8 mouse cellular contexts compared by ENCODE assay signal in genomic region chr1:58802322-58803273, GRCm38 (mm10). TPM values are rescaled to one million over a fixed set of nuclear protein-coding genes. Genes with fewer than 3 reads are reported as not detected.
DNase-seq lines count a peak whose midpoint lies in the region; ATAC-seq lines count a peak whose summit lies in the region.

No protein-coding gene starts in this region.

- H3K36me3 ChIP-seq in heart, embryonic 10.5 days = peaks cover 9% of the 10 kb centered on the region
- peaks cover 39% of the 10 kb centered on the region for H3K36me3 ChIP-seq in megakaryocyte, embryonic 14.5 days (replicated peaks; ENCODE audit: low read length)
- no peaks in the 10 kb centered on the region for H3K36me3 ChIP-seq in forebrain, embryonic 12.5 days (replicated peaks)

- no peaks in the 10 kb centered on the region for H3K9me3 ChIP-seq in heart, embryonic 10.5 days
- H3K9me3 ChIP-seq in megakaryocyte, embryonic 14.5 days = peaks cover 8% of the 10 kb centered on the region; the same call in 1 of the 2 replicates
- no peaks in the 10 kb centered on the region for H3K9me3 ChIP-seq in forebrain, embryonic 12.5 days

- no peak overlapping the region for H3K27ac ChIP-seq in heart, embryonic 10.5 days
- no peak overlapping the region for H3K27ac ChIP-seq in forebrain, embryonic 12.5 days

- 82% methylated on average over 18 of the region's 18 CpGs for WGBS in heart, embryonic 10.5 days
- WGBS in forebrain, embryonic 12.5 days = 82% methylated on average over 18 of the region's 18 CpGs

- no peaks in the 10 kb centered on the region for H3K4me1 ChIP-seq in heart, embryonic 10.5 days
- peaks cover 41% of the 10 kb centered on the region for H3K4me1 ChIP-seq in megakaryocyte, embryonic 14.5 days
- H3K4me1 ChIP-seq in forebrain, embryonic 12.5 days = no peaks in the 10 kb centered on the region

- no peaks in the 10 kb centered on the region for H3K27me3 ChIP-seq in heart, embryonic 10.5 days (ENCODE audit: insufficient read depth, poor library complexity, severe bottlenecking)
- no peaks in the 10 kb centered on the region for H3K27me3 ChIP-seq in megakaryocyte, embryonic 14.5 days (replicated peaks)
- H3K27me3 ChIP-seq in forebrain, embryonic 12.5 days = no peaks in the 10 kb centered on the region

- H3K4me2 ChIP-seq in forebrain, embryonic 12.5 days = no peak overlapping the region

- peak; percentile 97 for ATAC-seq in granulocyte monocyte progenitor cell, adult 5-6 weeks (replicated peaks; ENCODE audit: poor library complexity, severe bottlenecking)
- no peak for ATAC-seq in forebrain, embryonic 12.5 days (ENCODE audit: low FRiP score)

- DNase-seq in heart, adult 18-20 months = peak; percentile 81 to 85
- DNase-seq in heart, embryonic 10.5 days (ENCODE audit: low spot score) = no peak
- peak; percentile 28 for DNase-seq in R1 (ENCODE audit: low read depth, low spot score)
- DNase-seq in kidney, postnatal 25 days = peak; percentile 65 to 67
- peak; percentile 70 to 80 for DNase-seq in thymus, adult 18-20 months

- H3K4me3 ChIP-seq in heart, embryonic 10.5 days = no peak overlapping the region
- peak overlapping the region; percentile 89 for H3K4me3 ChIP-seq in megakaryocyte, embryonic 14.5 days (replicated peaks)
- H3K4me3 ChIP-seq in forebrain, embryonic 12.5 days (replicated peaks) = no peak overlapping the region

- H3K9ac ChIP-seq in forebrain, embryonic 12.5 days = no peak overlapping the region

RNA-seq across cellular contexts. Expression of gene Casp8, which starts 7.4 kb away (rescaled TPM):
- total RNA-seq in heart, adult 18-20 months (2021) = 1 to 10 TPM; 6.4 to 8.0 TPM
- polyA plus RNA-seq in heart, embryonic 10.5 days (2016; fragmentation: Nextera tagmentation; extraction: Ambion mirVana) = 24.5 and 25.0 TPM in 2 replicates
- total RNA-seq in granulocyte monocyte progenitor cell, adult 5-6 weeks (2014; fragmentation: Nextera tagmentation) = 106 and 119 TPM in 2 replicates
- 133 and 147 TPM in 2 replicates for total RNA-seq in granulocyte monocyte progenitor cell, adult 5-6 weeks (2017)
- 2.4 TPM in 1 of 2 replicates, not detected in the other for polyA plus RNA-seq in megakaryocyte, embryonic 14.5 days (2012; ENCODE audit: insufficient read depth, low replicate concordance)
- polyA plus RNA-seq in forebrain, embryonic 12.5 days (2016; fragmentation: Nextera tagmentation; extraction: Ambion mirVana) = 10.1 and 11.1 TPM in 2 replicates
